Mouse (Mus musculus): ENCODE data around the gene Klk1b8.
A peak's percentile ranks its signal among the peaks of the same experiment; 100 is the strongest.
"Not testable (repeated sequence)": the region's sequence is repeated elsewhere in the genome, so short reads cannot be mapped to it uniquely, and the experiment has no call there.

Klk1b8 gene

GRCm38 (mm10) chr7:43950364-43950763 lies at the start of gene Klk1b8:
Gene Klk1b8 (plus strand): TSS chr7:43950664.
- no peak for DNase-seq (ENCODE audit: extremely low spot score)

- no peak for DNase-seq (ENCODE audit: extremely low spot score)
These were observed 35.6 kb upstream of the Klk1b8 start for GRCm38 (mm10) chr7:43914821-43915220.

- DNase-seq (ENCODE audit: extremely low spot score): no peak
These were observed 32.0 kb upstream of the Klk1b8 start for GRCm38 (mm10) chr7:43918426-43918825.

- no peak for DNase-seq (ENCODE audit: extremely low spot score)
These were observed 31.6 kb upstream of the Klk1b8 start for GRCm38 (mm10) chr7:43918871-43919270.

GRCm38 (mm10) chr7:43919559-43920451 lies 30.7 kb upstream of the Klk1b8 start:
- DNase-seq (ENCODE audit: extremely low spot score): peak; percentile 71

DNA sequence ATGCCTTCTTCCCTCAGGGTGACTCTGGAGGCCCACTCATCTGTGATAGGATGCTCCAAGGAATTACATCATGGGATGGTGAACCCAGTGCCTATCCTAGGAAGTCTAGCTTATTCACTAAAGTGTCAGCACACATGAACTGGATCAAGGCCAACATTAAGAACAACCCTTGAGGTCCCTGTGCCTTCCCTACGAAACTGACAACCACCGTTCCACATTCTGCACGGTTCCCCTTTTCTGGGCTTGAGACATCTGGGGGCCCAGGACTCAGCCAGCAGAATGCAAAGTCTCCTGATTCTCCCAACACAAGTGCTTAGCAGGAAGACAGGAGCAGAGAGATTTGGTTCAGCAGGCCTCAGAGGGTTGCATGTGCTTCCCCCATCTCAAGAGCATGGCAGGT lies 29.9 kb upstream of the Klk1b8 start:
- DNase-seq (ENCODE audit: extremely low spot score): no peak

DNA sequence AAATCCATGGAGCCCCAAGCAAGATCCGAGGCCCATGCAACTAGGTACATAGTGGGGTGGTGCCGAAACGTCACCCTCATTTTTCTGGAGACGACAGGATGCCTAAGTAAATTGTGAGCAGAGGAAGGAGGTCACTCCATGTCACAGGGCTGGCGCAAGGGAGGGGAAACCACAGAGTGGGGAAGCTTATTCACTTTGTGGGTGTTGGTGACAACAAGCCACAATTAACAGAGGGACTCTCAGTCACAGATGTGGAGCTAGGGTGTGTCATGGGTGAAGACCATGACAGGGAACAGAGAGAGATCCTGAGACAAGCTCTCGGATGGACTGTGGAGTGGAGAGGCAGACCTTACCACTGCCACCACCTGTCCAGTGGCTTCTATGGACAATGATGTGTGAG lies 29.4 kb upstream of the Klk1b8 start:
- DNase-seq (ENCODE audit: extremely low spot score): no peak

DNA sequence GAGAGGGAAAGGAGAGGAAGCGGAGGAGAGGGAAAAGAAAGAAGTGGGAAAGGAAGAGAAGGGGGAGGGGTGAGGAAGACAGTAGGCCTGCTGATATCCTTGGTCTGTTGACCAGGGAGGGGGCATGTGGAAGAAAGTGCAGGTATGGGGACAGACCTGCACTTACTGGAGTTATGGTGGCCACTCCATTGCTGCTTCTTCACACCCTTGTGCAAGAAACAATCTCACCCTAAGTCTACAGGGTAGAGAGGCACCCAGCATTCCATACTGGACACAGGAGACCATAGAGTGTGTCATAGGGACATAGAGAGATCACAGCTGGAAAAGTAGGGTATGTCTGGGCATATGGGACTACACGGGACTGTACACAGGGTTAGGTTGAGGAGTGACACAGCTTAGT lies 28.5 kb upstream of the Klk1b8 start:
- DNase-seq (ENCODE audit: extremely low spot score): no peak

DNA sequence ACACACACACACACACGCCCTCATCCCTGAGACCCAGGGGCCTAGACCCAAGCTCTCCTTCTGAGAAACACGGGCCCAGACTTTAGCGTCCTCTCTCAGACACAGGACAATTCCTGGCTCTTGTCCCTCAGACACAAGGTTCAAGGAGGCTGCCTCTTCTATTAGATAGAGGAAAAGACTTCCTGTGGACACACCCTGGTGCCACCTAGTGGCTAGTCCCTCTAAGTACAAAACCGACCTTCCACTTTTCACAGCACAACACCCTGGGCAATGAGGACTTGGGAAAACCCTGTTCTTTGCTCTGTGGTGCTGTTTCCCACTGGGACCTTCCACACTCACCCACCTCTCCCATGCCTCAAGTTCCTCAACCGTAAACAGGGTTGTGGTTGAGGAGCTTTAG lies 24.5 kb upstream of the Klk1b8 start:
- DNase-seq (ENCODE audit: extremely low spot score): peak; percentile 7

DNA sequence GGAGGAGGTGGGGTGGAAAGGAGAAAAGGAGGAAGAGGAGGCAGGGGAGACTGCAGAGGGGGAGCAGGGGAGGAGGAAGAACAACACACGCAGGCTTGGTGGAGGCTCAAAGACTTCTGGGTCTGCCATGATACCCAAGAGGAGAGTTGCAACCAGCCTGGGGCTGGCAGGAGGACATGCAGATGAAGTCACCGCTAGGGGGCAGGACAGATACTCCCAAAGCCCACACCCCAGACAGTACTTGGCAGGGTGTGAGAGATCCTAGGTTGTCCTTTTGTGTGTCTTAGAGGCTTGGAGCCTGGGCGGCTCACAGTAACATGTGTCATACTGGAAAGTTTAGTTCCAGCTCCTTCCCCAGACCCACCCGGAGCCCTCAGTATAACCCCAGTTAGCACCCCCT lies 21.9 kb upstream of the Klk1b8 start:
- peak; percentile 13 for DNase-seq (ENCODE audit: extremely low spot score)

DNA sequence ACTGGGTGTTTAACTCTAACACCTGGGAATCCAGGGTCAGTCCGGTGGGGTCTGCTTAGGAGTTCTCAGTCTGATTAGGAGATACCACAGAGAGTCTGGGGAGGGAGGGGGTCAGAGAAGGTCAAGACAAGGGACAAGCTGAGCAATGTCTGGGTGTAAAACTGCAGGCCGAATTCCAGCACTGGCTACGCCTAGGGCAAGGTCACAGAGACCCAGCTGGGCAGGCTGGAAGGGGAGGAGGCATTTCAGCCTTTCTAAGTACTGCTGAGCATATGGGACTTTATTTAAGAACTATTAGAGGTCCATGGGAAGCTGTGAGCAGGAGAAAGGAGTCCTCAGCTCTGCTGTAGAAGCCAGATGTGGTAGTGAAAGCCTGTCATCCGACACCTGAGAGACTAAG lies 18.1 kb upstream of the Klk1b8 start:
- no peak for DNase-seq (ENCODE audit: extremely low spot score)

- DNase-seq (ENCODE audit: extremely low spot score): no peak
These were observed 17.0 kb upstream of the Klk1b8 start, which contains the start of gene Klk15 for GRCm38 (mm10) chr7:43933440-43933839. Gene Klk15 (plus strand): TSS chr7:43933740.

DNA sequence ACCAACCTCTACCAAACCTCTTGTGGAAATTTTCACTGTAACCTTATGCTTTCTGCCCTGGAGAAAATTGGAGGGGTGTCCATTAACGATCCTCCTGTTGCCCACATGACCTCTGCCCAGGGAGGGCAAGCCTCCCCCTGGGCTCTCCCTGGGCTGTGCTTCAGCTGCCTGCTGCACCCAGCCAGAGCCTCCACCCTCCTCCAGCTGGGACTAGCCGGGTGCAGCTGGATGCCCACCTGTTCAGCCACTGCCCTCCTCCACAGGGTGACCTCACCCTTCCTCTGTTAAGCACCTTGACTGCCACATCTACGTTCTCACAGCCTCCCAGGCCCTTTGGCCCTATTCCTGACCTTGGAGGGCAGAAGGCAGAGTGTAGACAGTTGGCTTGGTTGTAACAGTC lies 15.7 kb upstream of the Klk1b8 start:
- no peak for DNase-seq (ENCODE audit: extremely low spot score)

GRCm38 (mm10) chr7:43936551-43936950 lies 13.9 kb upstream of the Klk1b8 start:
- DNase-seq (ENCODE audit: extremely low spot score): no peak

DNA sequence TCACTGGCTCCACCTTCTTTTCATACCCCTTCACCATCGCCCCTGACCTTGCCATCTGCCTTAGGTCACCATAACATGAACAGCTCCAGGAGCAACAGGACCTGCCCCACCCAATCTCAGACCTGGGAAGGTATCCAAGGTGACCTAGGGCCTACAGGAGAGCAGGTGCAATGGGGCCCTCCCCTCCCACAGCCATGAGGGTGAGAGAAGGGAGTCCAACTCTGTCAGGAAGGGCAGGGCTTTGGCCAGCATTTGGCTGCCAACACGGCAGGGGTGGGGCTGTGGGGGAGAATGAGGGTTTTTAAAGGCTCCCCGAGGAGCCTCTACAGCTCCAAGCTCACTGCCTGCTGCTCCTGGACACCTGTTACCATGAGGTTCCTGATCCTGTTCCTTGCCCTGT lies 8.2 kb upstream of the Klk1b8 start:
- DNase-seq (ENCODE audit: extremely low spot score): not testable (repeated sequence)

DNA sequence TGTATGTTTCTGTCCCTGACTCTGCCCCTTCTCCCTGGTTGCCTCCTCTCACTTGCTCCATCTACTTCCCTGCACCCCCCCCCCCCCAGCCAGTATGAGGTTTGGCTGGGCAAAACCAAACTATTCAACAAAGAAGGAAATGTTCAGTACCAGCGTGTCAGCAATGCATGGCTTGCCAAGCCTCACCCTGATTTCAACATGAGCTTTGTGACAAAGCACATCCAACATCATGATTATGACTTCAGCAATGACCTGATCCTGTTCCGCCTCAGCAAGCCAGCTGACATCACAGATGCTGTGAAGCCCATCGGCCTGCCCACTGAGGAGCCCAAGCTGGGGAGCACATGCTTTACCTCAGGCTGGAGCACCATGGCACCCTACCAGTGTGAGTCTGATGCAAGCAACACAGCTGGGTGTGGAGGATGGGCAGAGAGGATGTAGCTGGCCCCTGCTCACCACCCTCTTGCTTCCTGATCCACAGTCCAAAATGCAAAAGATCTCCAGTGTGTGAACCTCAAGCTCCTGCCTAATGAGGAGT lies 5.7 kb upstream of the Klk1b8 start:
- DNase-seq (ENCODE audit: extremely low spot score): no peak

DNA sequence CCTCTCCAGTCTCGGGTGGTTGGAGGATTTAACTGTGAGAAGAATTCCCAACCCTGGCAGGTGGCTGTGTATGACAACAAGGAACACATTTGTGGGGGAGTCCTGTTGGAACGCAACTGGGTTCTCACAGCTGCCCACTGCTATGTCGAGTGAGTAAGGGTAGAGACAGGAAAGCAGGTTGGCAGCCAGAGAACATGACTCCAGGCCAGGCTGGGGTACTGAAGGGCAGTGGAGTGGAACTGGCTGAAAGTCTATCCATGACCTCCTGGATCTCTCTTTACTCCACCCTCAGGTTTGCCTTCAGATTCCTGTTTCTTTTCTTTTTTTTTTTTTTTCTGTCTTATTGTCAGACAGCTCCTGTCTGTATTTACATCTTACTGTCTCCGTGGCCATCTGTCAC lies 2.2 kb downstream of the Klk1b8 start:
- DNase-seq (ENCODE audit: extremely low spot score): no peak

DNA sequence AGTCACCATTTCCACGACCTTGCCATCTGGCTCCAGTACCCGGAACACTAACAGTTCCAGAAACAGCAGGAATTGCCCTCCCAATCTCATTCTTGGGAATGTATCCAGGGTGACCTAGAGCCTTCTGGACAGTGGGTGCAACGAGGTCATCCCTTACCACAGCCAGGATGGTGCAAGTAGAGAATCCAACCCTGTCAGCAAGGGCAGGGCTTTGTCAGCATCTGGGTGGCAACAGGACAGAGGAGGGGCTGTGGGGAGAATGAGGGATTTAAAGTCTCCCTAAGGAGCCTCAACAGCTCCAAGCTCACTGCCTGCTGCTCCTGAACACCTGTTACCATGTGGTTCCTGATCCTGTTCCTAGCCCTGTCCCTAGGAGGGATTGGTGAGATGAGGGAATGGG lies 16.0 kb downstream of the Klk1b8 start, which contains the start of gene Klk1b1:
Gene Klk1b1, plus strand, starts transcription at position 301 of the 400 bp plus-strand sequence.
- no peak for DNase-seq (ENCODE audit: extremely low spot score)

DNA sequence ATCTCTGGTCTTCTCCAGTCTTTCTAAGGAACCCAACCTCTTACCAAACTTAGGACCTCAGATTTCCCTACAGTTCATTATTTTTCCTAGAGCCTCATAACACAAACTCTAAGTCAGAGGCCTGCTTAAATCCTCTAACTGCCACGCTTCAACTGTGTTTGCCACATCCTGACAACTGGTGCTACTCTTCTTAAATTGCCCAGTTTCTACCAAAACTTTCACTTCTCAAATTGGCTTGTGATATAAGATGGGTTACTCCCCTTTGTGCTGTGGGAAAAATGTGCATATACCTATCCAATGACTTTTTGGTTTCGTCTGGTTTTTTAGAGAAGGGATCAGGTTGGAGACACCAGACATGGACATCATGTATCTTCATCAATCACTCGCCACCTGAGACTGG lies 16.6 kb downstream of the Klk1b8 start:
- DNase-seq (ENCODE audit: extremely low spot score): no peak

- DNase-seq (ENCODE audit: extremely low spot score): no peak
These were observed 17.1 kb downstream of the Klk1b8 start for GRCm38 (mm10) chr7:43967612-43968011.

DNA sequence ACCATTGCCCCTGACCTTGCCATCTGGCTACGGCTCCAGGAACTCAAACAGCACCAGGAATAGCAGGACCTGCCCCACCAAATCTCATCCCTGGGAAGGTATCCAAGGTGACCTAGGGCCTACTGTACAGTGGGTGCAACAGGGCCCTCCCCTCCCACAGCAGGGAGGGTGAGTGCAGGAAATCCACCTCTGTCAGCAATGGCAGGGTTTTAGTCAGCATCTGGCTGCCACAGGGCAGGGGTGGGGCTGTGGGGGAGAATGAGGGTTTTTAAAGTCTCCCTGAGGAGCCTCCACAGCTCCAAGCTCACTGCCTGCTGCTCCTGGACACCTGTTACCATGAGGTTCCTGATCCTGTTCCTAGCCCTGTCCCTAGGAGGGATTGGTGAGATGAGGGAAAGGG lies 25.3 kb downstream of the Klk1b8 start, which contains the start of gene Klk1b9:
Gene Klk1b9, plus strand, starts transcription at position 301 of the 400 bp plus-strand sequence.
- not testable (repeated sequence) for DNase-seq (ENCODE audit: extremely low spot score)

GRCm38 (mm10) chr7:43985657-43986056 lies 35.2 kb downstream of the Klk1b8 start:
- DNase-seq (ENCODE audit: extremely low spot score): no peak

GRCm38 (mm10) chr7:43994821-43995220 lies 44.4 kb downstream of the Klk1b8 start:
- DNase-seq (ENCODE audit: extremely low spot score): not testable (repeated sequence)
